Mouse (Mus musculus) stomach, postnatal 0 days (tissue): Measurements from ENCODE around the gene Anapc2. TPM values are rescaled to one million over a fixed set of nuclear protein-coding genes. Genes with fewer than 3 reads are reported as not detected.

ENCODE experiments used
- ATAC-seq: fragments of 200-750 bp; cut with Nextera tagmentation; 2 replicates; pipeline ENCODE4 v1.8.0; 2017; ENCODE audit not compliant: low FRiP score, low TSS enrichment
- DNase-seq: peaks from one replicate; pipeline ENCODE4 v3.0.0-alpha.2; 2016; ENCODE audit warnings: low spot score
- H3K27ac ChIP-seq: fragments of 300-500 bp; sonication (generic); replicated peaks from 2 replicates; pipeline ENCODE4 v1.5.1; 2014; ENCODE audit warnings: mild to moderate bottlenecking, control low read depth
- H3K27me3 ChIP-seq: fragments of 300-500 bp; sonication (generic); 2 replicates; pipeline ENCODE4 v1.6.1; 2014; ENCODE audit warnings: low read length; ENCODE audit not compliant: control insufficient read depth, insufficient read depth
- H3K36me3 ChIP-seq: fragments of 300-500 bp; sonication (generic); 2 replicates; pipeline ENCODE4 v1.6.1; 2014; ENCODE audit warnings: low read length, mixed read lengths; ENCODE audit not compliant: control insufficient read depth, insufficient read depth
- H3K4me1 ChIP-seq: fragments of 300-500 bp; sonication (generic); replicated peaks from 2 replicates; pipeline ENCODE4 v1.6.1; 2014; ENCODE audit warnings: antibody characterized with exemption; ENCODE audit not compliant: control insufficient read depth, insufficient read depth
- H3K4me2 ChIP-seq: fragments of 300-500 bp; sonication (generic); replicated peaks from 2 replicates; pipeline ENCODE4 v1.6.1; 2014; ENCODE audit warnings: low read depth, mild to moderate bottlenecking, control low read depth, moderate library complexity
- H3K4me3 ChIP-seq: fragments of 300-500 bp; sonication (generic); 2 replicates; pipeline ENCODE4 v1.5.1; 2014; ENCODE audit warnings: low read depth, low read length, control low read depth
- H3K9ac ChIP-seq: fragments of 300-500 bp; sonication (generic); 2 replicates; pipeline ENCODE4 v1.6.1; 2014; ENCODE audit warnings: mild to moderate bottlenecking, low read length, control low read depth, mixed read lengths
- H3K9me3 ChIP-seq: fragments of 300-500 bp; sonication (generic); 2 replicates; pipeline ENCODE4 v1.6.1; 2016; ENCODE audit warnings: low read length; ENCODE audit not compliant: control insufficient read depth
- CTCF ChIP-seq: IDR thresholded peaks from 2 replicates; pipeline ENCODE4 v1.5.1; 2016; ENCODE audit warnings: antibody characterized with exemption, low read depth, mild to moderate bottlenecking, moderate library complexity
- EP300 ChIP-seq: optimal IDR thresholded peaks from 2 replicates; pipeline ENCODE3; 2016; ENCODE audit warnings: antibody characterized with exemption
- WGBS: fragments of 180-500 bp; shearing (Covaris S2); extraction: QIAGEN DNeasy Blood & Tissue Kit; methylation state at CpG from one replicate; pipeline ENCODE4 v1.1.7; 2014; 5-methylcytosine and 5-hydroxymethylcytosine counted together
- polyA plus RNA-seq: library from polyadenylated mRNA; unstranded; fragments of >200 nt; fragmentation: Nextera tagmentation; extraction: Ambion mirVana; gene quantifications from 2 replicates; pipeline ENCODE4 v1.2.1, GENCODE M21; 2015

Anapc2 gene
- polyA plus RNA-seq, 1 experiment from 2014 or later: 57.5 TPM

DNA sequence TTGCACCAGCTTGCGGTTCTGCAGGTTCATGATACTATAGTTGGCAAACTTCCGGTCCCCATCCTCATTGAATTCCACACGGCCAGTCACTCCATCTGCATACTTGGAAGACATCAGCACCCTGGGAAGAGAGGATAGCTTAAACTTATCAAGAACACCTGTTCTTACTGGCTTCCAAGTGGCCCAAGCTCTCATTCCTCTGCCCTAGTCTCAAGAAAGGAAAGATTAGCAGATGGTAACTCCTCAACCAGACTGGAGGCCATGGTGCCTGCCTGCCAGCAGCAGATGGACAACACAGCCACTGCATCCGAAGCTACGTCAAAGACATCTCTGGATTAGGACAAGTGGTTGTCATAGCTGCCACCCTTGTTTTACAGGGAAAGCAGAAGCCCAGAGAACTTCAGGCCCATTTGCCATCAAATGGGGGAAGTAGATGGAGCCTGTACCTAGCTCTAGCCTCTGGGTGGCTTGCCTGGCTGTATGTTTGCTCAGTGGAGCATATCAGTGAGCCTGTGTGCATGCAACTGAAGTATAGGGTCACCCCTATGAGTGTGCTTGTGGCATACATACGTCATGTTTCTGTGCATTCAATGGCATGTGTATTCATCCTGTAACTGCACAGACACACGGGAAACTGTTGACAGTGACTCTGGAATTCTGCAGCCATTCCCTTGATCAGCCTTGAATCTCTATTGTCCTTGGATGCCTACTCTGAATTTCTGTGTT lies 31.8 kb downstream of the Anapc2 start:
- TF ChIP-seq EP300: no peak
- TF ChIP-seq CTCF: no peak
- Histone ChIP-seq H3K36me3 (no peaks in the 10 kb centered on the region), H3K27me3 (no peaks in the 10 kb centered on the region), H3K27ac (no peak overlapping the region), H3K9me3 (no peaks in the 10 kb centered on the region), H3K4me1 (0 out of 2 replicates have a peak, but pooled peaks cover 2% of the 10 kb centered on the region), H3K4me2 (peak overlapping the region; percentile 69; the same call in 1 of the 2 replicates), H3K4me3 (no peak overlapping the region), H3K9ac (no peak overlapping the region)
- 71% methylated on average over 7 of the region's 7 CpGs for WGBS
- DNase-seq (no peak), ATAC-seq (peak; percentile 63; the same call in 1 of the 2 replicates)

DNA sequence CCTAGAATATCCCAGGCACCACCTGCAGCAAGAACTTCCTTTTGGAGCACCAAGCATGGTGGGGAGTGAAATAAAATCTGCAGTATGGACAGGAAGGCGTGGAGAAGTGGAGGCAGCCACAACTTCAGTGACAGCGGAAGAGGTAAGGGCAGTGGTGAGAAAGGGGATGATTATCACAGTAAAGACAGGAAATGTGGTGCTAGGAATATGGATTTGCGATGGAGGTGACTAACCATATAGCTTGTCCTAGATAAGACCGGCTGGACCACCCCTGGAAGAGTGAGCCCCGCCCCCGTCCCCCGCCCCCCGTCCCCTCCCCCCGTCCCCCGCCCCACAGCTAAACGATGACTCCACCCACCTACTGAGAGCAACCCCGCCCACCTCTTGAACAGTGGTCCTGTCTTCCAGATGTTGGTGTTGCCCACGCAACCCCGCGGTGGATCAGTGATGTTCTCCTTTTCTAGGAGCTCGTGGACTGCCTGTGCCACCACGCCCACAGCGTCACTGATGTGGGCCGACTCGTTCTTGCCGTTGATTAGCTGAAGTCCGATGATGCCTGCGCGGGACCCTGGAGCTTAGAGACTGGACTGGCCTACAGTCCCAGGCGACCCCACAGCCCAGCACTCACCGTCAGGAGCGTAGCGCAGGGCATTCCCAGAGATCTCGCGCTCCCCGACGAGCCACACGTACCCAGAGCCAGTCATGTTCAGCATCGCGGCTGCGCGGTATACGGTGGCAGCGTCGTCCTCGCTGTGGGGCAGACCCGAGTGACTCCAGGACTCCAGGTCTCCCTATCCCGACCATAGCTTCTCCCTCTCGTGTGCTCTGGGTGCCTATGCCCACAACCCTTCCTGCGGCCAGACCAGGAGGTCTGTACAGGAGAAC lies 32.6 kb downstream of the Anapc2 start:
- Histone ChIP-seq H3K27ac (no peak overlapping the region), H3K9me3 (no peaks in the 10 kb centered on the region), H3K4me3 (peak overlapping the region; percentile 42), H3K4me2 (peak overlapping the region; percentile 69), H3K27me3 (no peaks in the 10 kb centered on the region), H3K4me1 (0 out of 2 replicates have a peak, but pooled peaks cover 2% of the 10 kb centered on the region), H3K9ac (peak overlapping the region; percentile 35), H3K36me3 (no peaks in the 10 kb centered on the region)
- peak; percentile 63 for DNase-seq
- WGBS: 2% methylated on average over 40 of the region's 45 CpGs
- no peak for TF ChIP-seq CTCF
- peak; percentile 61 for ATAC-seq

DNA sequence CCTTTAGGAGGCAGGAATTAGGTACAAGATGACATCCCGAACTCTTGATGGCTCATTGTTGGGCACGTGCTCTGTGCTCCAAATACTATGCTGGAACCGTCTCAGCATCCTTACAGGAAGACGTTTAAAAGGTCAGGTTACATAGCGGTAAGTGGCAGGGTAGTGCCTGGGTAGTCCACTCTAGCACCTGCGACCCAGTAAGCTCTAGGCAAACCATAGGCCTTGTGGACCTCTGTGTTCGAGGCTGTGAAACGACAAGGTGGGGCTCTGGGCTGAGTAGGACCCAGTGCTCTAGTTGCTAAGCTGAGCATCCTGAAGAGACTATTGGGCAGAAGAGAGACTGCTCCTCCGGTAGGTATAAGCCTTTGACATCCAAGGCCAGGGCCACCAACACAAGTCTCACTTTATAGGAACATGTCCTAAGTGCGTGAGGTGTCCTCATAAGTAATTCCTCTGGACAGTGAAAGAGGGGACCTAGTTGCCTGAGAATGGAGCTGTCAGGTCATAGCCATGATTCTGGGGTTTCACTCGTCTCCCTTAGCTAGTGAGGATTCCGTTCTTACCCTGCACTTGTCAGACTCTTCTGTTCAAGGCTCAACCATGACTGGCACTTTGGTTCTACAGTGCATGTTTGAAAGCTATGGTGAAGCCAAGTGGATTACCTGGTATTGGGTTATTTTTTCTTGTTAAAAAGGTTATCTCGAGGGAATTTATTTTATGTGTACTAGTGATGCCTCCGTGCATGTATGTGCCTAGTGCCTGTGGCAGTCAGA lies 33.5 kb downstream of the Anapc2 start:
- TF ChIP-seq EP300: no peak
- no peak for TF ChIP-seq CTCF
- H3K27me3 ChIP-seq: no peaks in the 10 kb centered on the region
- ATAC-seq (no peak), DNase-seq (no peak)
- H3K4me1 ChIP-seq: 0 out of 2 replicates have a peak, but pooled peaks cover 2% of the 10 kb centered on the region
- H3K4me2 ChIP-seq: peak overlapping the region; percentile 69
- H3K4me3 ChIP-seq: peak overlapping the region; percentile 42; the same call in 1 of the 2 replicates
- H3K27ac ChIP-seq: no peak overlapping the region
- WGBS: 49% methylated on average over 14 of the region's 14 CpGs
- H3K36me3 ChIP-seq: no peaks in the 10 kb centered on the region
- H3K9me3 ChIP-seq: no peaks in the 10 kb centered on the region
- H3K9ac ChIP-seq: no peak overlapping the region; the same call in 1 of the 2 replicates

DNA sequence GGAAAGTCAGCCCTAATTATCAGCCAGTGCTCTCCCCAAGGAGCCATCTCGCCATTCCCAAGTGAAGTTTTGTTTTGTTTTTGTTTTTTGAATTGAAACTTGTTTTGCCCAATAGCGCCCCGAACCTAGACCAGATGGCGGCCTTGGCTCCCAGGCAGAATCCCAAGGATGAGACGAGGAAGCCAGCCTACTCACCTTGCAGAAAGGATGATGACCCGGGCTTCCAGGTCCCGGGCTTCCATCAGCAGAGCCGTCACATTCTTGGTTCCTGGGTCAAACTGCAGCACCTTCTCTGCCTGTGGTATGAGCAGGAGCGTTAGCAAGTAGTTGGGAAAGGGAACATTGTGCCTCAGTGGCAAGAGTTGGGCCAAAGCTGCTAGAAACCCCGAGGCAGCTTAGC lies 37.9 kb downstream of the Anapc2 start:
- H3K27me3 ChIP-seq: no peaks in the 10 kb centered on the region
- H3K4me3 ChIP-seq: no peak overlapping the region

DNA sequence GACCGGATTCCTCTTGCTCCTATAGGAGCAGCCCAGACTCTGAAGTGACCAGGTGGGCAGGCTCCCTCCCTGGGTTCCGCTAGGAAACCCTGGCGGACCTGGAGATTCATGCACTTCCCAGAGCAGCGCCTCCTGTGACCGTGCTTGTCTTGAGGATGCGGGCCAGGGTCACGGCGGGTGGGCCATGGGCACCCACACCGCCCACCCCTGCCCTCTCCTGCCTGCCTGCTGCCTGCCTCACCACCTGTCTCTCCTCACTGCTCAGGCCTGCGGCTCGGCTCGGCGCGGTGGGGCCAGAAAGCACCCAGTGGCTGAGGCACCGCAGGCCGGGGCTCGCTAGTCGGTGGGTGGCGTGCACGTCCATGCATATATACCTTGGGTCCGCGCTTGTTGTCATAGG lies 38.7 kb downstream of the Anapc2 start:
- H3K4me2 ChIP-seq: peak overlapping the region; percentile 27
- H3K27ac ChIP-seq: no peak overlapping the region
- ATAC-seq: no peak
- WGBS: 2% methylated on average over 22 of the region's 22 CpGs
- no peak for DNase-seq
- H3K9me3 ChIP-seq: no peaks in the 10 kb centered on the region
- no peaks in the 10 kb centered on the region for H3K4me1 ChIP-seq
- H3K36me3 ChIP-seq: no peaks in the 10 kb centered on the region
- H3K9ac ChIP-seq: no peak overlapping the region
- H3K27me3 ChIP-seq: no peaks in the 10 kb centered on the region
- H3K4me3 ChIP-seq: no peak overlapping the region
- TF ChIP-seq CTCF (no peak; the same call in 1 of the 2 replicates), EP300 (no peak)

More for the DNA sequence above, 37.9 kb downstream of the Anapc2 start:
- Histone ChIP-seq H3K27ac (no peak overlapping the region), H3K9ac (no peak overlapping the region), H3K9me3 (no peaks in the 10 kb centered on the region), H3K4me2 (no peak overlapping the region), H3K4me1 (0 out of 2 replicates have a peak, but pooled peaks cover under 1% of the 10 kb centered on the region), H3K36me3 (no peaks in the 10 kb centered on the region)
- DNase-seq (no peak), ATAC-seq (no peak)
- 56% methylated on average over 10 of the region's 10 CpGs for WGBS
- TF ChIP-seq CTCF (no peak), EP300 (no peak)
